Mouse (Mus musculus) heart, postnatal 4 days (tissue): ENCODE data around the gene Hnrnpa1. TPM values are rescaled to one million over a fixed set of nuclear protein-coding genes. Genes with fewer than 3 reads are reported as not detected.
A peak's percentile ranks its signal among the peaks of the same experiment; 100 is the strongest.

Experiments used
- DNase-seq: peaks from one replicate; pipeline ENCODE4 v3.0.0; 2021
- total RNA-seq, 2 experiments: library from RNA; stranded (reverse); gene quantifications; 2 replicates each; pipeline ENCODE4 v1.2.3; 2021

Gene Hnrnpa1
- total RNA-seq = 100 to 1,000 TPM; 408 to 415 TPM

DNA sequence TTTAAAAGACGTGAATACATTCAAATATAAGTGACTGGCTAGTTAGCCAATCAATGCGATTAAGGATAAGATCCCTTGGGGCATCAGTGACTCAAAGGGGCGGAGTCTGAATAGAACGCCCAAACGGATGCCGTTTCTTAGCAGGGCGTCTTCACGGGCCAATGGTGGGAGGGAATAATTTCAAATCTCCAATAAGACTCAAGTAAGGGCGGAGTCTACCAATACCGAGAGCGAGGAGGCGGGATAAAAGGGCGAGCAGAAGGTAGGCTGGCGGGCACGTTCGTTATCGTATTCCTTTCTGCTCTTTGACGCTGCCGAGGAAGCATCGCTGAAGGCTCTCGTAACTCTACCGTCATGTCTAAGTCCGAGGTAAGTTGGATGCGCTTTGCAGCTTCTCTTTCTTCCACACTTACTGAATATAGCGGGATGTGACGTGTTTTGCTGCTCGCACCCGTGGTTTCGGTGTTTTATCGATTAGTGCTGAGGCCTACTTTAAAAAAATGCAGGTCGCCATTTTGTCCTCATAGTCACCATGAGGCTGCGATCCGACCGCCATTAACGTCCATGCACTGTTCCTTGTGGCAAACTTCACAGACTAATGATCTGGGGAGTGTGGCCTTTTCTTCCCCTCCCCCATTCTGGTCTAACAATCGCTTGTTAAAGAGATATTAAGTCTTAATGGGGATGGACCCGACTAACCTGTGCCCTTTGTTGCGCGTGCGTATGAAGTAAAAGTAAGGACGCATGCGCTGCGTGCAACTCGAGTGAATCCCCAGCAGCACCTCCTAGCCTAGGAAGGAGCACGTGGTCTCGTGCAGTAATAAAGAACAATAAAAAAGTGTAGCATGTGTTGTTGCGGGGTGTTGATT, at the start of gene Hnrnpa1:
Gene Hnrnpa1 (plus strand): TSS at position 273 of the 869 bp plus-strand sequence.
- peak; percentile 93 for DNase-seq

DNA sequence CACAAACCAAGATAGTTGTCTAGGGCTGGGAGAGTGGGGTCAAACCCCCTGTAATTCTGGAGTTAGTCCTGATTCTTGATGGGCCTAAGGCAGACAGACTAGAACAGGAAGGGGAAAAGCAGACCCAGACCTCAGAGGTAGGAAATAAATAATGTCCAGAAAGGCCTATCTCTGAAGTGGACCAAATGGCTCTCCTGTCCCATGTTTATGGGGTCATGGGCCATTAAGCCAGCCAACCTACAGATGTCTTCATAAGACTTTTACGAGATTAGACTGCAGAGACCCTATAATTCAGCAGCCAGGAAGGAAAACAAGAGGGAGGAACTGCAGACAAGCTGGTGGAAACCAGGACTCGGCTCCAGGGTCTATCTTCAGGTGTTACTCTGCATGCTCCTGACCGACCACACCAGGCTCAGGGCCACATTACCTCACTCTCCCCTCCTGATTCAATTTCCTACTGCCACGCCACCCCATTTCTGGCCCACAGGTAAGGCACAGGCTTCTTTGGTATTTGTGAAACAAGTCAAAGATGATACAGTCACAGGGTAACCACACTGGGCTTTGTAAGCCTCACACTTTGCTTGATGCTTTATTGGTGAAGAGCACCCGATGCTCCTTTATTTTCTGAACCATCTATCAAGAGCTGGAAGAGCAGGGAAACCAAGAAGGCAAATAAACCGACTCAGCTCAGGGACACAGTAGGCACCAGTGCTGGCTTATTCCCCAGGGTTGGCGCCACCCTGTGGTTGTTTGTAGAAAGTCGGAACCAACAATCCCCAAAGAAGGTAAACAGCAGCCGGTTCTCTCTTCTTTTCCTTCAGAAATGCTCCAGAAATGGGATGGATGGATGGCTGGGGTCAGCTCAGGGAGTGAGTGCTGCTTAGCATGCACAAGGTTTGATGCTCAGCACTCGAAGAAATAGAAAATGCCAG, 49.4 kb upstream of the Hnrnpa1 start:
- peak; percentile 69 for DNase-seq

DNA sequence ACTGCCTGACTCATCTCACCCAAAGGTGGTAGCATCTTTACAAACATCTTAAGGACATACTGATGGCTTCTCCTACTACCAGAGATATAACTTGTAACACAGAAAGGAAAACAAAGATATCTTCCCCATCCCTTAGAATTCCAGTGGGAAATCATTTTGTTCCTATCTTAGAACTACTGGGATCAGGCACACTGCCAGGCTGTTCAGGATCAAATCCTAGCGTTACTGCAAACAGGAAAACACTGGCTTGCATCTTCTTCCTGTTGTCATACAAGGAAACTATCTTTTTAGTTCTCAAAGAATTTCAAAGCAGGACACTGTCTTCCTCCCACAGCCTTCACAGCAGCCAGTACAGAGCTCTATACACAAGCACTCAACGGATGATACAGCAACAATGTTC, 46.6 kb upstream of the Hnrnpa1 start:
- DNase-seq = no peak

DNA sequence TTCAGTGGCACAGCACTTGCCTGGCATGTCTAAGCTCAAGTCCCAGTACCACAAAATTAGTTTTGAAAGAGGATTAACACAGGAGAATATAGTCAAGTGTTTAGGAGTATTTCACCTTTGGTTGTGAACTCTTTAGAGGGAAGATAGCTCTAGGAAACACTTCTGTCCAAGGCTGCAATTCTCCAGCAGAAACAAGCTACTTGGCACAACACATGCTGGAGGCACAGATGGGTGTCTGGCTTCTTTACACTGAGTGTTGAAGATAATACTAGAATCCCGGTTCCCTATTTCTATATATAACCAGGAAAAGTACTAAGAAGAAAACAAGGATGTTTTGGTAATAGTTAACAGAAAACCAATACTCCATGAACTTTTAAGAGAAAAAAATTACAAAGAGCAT, 43.4 kb upstream of the Hnrnpa1 start:
- DNase-seq = no peak

DNA sequence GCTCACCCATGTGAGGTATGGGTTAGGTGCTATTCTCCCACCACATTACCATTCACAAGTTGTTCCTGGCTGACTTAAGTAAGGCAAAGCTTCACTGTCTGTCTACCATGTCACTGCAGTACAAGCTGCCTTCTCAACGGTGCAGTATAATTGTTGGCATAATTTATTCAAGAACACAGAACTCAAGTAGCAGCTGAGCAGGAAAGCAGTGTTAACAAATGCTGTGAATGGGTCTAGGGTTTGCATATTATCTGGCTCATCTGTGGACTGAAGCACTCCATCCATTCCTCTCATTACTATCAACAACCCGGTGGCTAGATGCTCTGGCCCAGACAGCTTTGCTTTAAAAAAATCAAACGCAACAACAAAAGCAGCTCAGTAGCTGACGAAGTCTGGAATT, 42.4 kb upstream of the Hnrnpa1 start:
- no peak for DNase-seq

GRCm38 (mm10) chr15:103202088-103202793, 38.0 kb upstream of the Hnrnpa1 start:
- peak; percentile 76 for DNase-seq

DNA sequence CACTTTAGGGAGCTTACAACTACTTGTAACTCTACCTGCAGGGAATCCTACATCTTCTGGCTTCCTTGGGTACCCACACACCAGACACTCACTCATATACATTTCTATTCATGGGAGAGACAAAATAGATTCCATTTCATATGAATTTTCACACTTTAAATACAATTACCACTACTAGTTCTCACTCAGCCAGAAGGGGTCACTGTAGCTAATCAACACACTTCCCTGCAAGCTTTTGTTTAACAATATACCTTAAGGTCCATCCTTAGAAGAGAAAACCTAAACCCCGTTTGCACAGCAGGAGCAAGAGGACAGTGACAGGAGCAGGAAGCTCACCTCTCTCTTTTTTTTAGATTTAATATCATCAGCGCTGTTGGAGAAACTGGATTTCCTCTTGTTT, 35.1 kb upstream of the Hnrnpa1 start:
- no peak for DNase-seq

- DNase-seq = no peak
Measured at GRCm38 (mm10) chr15:103214149-103214548, 26.1 kb upstream of the Hnrnpa1 start.

DNA sequence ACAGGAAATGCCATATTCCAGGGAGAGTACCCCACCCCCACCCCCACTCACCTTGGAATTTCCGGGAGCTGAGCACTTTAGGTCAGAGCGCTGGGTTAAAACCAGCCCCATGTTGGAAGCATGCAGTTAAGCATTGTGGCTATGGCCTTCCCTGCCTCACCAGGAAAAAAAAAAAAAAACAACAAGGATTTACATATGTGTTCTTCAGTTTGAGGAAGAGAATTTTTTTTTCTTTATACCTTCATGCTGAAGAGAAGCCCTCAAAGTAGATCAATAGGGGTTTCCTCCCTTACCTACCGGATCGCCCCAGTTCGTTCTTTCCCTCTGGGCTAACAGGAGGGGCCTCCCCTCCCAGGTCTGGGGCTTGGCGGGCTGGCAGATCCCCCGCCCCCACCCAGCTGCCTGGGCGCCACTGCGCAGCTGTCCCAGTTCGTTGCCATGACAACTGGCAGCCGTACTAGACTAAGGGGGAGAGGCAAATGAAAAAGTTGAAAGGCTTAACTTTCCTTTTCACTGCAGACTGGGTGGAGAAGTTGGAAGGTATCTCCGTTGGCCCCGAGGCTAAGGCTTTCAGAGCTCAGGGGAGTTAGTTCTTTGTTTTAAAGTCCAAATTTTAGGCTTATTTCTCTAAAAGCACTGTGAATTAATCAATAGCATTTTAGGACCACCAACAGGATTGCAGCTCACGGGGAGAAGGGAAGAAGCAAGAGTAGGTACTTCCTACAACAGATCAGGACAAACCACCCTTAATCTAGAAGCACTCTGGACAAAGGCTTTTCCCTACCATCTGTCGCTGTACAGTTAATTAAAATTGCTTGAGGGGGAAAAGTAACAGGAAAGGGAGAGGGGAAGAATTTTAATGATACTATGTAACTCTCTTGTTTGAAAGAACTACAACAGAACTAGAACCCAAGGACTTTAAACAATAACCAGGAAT, 25.0 kb upstream of the Hnrnpa1 start:
- peak; percentile 90 for DNase-seq

GRCm38 (mm10) chr15:103216052-103216451, 24.2 kb upstream of the Hnrnpa1 start:
- no peak for DNase-seq

- no peak for DNase-seq
Measured at GRCm38 (mm10) chr15:103220785-103221184, 19.4 kb upstream of the Hnrnpa1 start.

DNA sequence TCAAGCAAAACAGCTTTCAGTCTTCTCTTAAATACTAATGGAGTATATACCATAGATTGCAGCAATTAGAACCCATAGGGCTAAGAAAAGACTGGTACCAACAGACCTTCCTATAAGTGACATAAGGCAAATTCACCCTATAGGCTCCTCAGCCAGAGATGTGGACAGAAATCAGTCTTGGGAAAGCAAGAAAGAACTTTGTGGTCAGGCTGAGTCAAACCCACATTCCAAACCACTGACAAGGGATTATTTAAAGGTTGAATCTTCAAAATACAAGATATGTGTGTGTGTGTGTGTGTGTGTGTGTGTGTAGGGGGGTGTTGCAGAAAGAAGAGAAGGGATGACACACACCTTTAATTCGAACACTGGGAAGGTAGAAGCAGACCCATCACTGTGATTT, 18.8 kb upstream of the Hnrnpa1 start:
- no peak for DNase-seq

- DNase-seq = no peak
Measured at GRCm38 (mm10) chr15:103224161-103224560, 16.1 kb upstream of the Hnrnpa1 start.

- no peak for DNase-seq
Measured at GRCm38 (mm10) chr15:103227022-103227421, 13.2 kb upstream of the Hnrnpa1 start.

GRCm38 (mm10) chr15:103227572-103227971, 12.7 kb upstream of the Hnrnpa1 start:
- no peak for DNase-seq

DNA sequence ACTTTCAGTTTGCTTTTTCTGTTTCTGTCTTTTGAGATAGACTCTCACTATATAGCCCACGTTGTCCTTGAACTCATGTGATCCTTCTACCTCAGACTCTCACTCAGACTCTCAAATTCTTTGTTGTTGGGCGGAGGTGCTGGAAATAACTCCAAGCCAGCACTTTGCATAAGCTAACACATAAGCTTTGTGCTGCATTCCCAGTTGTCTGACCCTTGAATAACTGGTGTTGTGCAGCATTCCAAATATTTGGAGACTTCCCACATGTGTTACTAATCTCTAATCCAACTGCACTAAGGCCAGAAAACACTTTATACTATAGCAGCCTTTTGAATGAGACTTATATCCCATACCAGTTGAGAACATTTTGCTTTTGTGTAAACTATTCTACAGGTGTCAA, 11.3 kb upstream of the Hnrnpa1 start:
- no peak for DNase-seq

GRCm38 (mm10) chr15:103233119-103233518, 7.1 kb upstream of the Hnrnpa1 start:
- DNase-seq = no peak

- DNase-seq = no peak
Measured at GRCm38 (mm10) chr15:103237295-103237694, 2.9 kb upstream of the Hnrnpa1 start.

GRCm38 (mm10) chr15:103239130-103239684, 1.0 kb upstream of the Hnrnpa1 start:
- peak; percentile 96 for DNase-seq

DNA sequence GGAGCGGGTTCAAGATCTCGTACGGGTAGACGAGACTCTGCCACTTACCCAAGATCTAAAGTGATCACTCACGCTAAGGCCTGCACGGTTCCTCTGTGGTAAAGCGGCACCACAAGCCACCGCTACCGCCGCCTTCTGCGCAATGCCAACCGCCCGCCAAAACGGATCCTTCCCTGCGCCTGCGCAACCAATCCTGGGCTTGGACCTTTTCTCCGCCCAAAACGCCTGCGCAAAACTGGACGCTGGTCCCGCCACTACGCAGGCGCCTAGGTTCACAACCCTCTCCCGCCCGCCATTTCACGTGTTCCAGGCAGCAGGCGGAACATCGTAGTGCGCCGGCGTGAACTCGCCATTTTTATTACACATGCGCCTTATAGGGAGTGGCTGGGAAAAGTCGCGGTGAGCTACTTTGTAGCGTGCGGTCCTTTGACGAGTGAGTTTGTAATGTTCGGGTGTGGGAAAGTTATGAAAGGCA, 510 bp upstream of the Hnrnpa1 start, which contains the start of gene Cbx5:
Gene Cbx5 (minus strand): TSS at position 132 of the 475 bp plus-strand sequence.
- peak; percentile 99 for DNase-seq
